Mouse (Mus musculus) spleen, adult 18-20 months (tissue): ENCODE data around the gene Klf1.
"Not testable (repeated sequence)": the region's sequence is repeated elsewhere in the genome, so short reads cannot be mapped to it uniquely, and the experiment has no call there.

ENCODE experiments used
- DNase-seq, 2 experiments: peaks; one replicate each; pipeline ENCODE4 v3.0.0; 2022; ENCODE audit warnings: mixed read lengths in 2 of 2

Klf1 gene

DNA sequence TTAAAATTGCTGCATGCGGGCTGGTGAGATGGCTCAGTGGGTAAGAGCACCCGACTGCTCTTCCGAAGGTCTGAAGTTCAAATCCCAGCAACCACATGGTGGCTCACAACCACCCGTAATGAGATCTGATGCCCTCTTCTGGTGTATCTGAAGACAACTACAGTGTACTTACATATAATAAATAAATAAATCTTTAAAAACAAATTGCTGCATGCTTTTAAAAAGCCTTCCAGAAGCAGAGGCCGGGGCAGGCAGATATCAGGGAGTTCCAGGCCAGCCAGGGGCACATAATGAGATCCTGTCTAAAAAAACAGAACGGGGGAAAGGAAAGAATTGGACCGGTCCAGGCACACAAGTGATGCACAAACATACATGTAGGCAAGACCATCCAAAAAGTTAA is 6.3 kb downstream of the Klf1 start:
- not testable (repeated sequence) for DNase-seq

DNA sequence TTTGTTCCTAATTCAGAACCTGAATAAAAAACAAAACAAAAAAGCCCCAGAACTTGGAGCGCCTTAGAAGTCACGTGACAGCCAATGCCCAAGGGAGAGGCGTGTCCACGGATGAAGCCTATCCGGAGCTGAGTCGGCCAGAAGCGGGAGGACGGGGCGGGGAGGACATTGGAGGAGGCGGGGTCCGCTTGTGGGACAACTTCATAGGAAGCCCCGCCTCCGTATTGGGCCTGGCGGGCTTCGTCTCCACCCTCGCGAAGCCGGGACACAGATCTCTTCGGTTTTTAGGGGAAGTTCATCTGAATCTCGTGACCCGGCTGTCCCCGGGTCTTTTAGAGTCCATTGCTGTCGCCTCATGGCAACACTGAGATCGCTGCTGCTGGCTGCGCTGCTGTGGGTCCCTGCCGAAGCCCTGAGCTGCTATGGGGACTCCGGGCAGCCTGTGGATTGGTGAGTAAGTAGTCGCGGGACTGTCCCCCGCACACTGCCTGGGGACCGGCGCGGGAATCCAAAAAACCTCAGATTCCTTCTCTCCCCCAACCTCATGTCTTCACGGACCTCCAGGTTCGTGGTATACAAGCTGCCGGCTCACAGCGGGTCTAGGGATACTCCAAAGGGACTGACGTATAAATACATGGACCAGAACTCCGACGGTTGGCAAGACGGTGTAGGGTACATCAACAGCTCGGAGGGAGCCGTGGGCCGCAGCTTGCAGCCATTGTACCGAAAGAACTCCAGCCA is 6.9 kb downstream of the Klf1 start, which contains the start of gene Dnase2a:
Gene Dnase2a (plus strand): TSS at position 140 of the 741 bp plus-strand sequence.
- DNase-seq = peak; percentile 95 to 97

DNA sequence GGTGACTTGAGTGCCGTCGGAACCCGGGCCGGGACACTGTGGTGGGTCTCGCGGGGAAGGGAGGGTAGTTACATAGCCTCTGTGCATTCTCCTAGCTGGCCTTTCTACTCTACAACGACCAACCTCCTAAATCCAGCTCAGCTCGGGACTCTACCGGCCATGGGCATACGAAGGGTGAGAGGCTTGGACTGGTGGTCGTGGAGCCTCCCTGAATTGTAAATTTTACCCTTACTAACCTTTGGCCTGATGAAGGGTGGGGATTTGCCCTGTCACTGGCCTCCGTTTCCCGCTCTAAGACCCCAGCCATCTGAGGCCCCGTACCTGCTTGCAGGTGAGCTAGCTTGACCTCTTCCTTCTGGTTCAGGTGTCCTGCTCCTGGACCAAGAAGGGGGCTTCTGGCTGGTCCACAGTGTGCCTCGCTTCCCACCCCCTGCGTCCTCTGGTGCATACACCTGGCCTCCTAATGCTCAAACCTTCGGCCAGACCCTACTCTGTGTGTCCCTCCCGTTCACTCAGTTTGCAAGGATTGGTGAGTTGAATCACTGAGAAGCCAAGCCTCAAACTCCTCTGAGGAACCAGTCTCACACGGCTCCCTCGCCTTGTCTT is 7.5 kb downstream of the Klf1 start:
- DNase-seq = no peak

DNA sequence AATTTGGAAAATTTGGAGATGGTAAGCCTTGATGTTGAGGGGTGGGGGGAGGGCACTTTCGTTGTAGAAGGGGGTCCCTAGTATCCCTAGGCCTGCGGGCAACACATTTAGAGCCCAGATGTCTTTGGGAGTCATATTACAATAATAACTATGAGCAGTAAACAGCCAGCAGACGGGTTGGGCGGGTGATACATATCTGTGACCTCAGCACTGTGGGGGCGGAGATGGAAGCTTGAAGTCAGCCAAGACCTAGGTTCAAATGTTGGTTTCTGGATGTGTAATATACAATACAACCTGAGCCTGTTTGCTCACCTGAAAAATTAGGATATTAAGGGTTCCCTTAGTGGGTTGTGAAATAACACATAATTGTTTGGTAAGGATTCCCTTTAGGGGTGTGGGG is 8.2 kb downstream of the Klf1 start:
- DNase-seq = no peak

DNA sequence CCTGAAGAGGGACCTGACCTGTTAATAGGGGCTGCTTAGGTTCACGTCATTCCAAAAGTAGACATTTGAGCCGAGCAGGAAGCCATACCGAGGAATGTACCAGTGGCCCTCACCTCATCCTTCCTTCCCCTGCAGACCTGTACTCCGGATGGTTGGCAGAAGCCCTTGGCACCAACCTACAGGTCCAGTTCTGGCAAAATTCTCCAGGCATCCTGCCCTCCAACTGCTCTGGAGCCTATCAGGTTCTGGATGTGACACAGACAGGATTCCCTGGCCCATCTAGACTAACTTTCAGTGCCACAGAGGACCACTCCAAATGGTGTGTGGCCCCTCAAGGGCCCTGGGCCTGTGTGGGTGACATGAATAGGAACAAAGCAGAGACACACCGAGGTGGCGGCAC is 8.8 kb downstream of the Klf1 start:
- DNase-seq = no peak

DNA sequence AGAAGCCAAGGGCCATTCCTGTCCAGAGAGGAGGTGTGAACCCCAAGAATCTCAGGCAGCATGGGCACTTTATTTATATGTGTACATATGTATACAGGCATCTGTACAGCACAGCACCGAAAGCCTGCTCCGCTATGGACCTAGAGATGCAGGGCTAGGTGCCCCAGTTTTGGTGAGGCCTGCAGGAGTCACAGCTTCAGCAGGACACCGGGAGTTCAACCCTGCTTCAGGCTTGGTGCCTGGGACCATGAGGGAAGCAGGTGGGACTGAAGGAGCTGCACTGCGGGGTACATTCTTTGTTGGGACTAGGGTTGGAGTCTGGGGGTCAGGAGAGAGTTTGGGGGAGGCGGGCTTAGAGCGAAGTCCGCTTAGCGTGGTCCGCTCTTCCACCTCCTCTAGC is 10.1 kb downstream of the Klf1 start:
- no peak for DNase-seq

DNA sequence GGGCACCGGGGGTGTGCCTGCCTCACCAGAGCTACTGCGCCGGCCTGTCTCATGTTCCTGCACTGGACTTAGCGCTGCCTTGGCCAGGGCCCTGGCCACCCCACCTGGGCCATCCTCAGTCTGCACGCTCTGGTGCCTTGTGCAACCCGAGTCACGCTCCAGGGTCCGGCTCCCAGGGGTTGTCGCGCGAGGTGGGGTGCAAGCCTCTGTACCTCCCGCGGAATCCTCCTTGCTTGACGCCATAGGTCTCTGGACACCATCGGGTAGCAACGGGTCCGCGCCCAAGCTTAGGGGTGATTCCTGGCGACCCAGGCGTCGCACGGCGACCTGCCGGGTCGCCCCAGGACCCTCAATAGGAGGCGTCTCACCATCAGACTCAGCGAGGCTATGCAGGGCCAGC is 10.7 kb downstream of the Klf1 start:
- DNase-seq = no peak

DNA sequence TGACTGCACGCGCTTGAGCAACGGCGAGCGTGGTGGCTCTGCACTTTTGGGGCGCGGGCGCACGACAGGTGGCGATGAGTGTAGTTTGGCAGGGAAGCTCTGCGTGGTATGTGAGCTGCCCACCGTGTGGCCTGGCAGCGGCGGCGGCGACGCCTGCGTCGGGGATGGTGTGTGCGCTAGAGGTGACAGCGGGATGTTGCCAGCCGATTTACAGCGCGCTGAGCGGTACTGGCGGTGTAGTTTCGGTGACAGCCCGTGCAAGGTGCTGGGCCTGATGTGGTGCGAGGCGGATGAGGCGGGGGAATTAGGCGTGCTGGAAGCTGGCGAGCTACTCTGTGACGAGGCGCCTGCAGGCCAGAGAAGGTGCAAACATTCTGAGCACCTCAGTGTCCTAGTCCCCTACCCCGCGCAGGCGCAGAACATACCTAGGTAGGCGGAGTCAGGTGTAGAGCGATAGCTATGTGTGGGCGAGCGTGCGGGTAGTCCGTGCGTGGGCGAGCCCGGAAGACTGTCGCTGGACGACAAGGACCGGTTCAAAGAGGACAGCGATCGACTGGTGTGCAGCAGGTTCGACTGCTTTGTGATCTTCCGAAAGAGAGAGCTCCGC is 11.3 kb downstream of the Klf1 start:
- DNase-seq = peak; percentile 84 to 85

DNA sequence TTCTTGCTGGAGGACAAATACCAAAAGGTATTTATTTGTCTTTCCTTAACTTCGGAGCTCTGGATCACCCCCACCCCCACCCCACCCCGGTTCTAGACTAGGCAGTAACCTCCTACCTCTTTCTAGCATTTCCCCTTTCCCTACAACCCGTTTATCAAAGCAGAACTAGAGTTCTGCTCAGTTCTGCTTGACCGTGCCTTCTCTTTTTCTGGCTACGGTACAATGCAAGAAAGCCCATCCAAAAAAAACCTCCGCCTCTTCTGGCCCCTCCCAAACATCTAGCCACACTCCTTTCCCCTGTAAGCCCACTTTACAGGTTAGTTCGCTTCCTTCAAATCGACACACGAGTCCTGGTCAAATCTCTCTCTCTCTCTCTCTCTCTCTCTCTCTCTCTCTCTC is 11.8 kb downstream of the Klf1 start:
- DNase-seq = peak in 1 of 2 experiments; percentile 33

DNA sequence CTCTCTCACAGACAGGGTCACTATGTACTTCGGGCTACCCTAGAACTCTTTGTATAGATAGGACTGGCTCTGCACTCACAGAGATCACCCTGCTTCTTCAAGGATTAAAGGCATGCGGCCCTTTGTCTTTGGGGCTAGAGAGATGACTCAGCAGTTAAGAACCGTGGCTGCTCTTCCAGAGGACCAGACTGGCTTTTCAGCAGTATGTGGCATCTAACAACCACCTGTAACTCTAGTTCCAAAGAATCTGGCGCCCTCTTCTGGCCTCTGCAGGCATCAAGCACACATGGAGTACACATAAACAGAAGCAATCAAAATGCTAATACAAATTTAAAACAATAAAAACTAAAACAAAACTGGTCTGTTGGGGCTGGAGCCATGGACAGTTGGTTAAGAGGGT is 12.2 kb downstream of the Klf1 start:
- peak in 1 of 2 experiments; percentile 54 for DNase-seq

DNA sequence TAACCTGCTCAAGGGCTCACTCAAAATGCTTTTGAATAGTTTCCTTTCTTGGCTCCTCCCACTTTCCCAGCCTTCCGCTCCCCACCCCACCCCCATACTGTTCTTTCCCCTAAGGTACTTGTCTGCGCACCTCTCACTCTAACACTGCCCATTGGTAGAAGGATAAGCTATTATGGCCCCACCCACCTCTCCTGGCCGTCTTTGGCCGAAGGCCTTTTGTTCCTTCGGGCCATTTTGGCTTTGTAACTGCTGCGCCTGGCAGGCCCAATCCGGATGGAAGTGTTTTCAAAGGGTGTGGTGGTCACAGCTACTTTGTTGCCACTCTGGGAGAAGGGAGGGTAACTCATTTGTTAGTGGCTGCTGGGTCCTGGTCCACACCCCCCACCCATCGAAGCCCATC is 13.5 kb downstream of the Klf1 start:
- no peak for DNase-seq

DNA sequence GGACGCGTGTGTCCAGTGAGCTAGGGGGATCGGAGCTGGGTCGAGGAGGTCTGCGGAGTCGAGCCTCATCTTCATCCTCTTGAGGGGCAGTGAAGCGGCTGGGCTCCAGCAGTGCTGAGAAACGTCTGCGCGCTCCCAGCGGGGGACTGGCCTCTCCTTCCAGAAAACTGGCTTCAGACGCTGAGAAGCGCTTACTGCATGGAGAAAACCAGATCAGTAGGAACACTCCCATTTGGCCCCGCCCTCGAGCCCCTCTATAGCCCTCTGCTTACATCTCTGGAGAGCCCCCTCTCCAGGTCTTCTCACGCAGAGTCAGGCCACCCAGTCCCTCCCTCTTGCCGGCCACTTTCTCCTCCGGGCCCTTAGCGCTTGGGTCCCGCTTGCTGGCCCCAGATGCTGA is 16.1 kb downstream of the Klf1 start:
- DNase-seq = no peak

DNA sequence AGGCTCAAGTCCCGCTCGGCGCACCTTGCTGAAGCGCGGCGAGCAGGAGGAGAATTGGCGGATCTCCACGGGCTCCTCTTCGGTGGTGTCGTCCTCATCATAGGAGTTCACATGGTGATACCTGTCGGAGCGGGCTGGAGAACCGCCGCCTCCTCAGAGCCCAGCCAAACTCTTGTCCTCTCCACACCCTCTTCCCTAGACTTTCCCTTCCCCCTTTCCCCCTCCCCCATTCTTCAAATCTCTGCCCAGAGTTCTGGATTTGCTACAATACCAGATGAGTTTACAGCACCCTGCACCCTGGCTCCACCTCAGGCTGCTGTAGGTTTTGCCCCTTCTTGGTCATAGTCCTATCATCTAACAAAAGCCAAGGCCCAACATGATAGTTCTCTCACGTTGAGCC is 16.9 kb downstream of the Klf1 start:
- no peak for DNase-seq

DNA sequence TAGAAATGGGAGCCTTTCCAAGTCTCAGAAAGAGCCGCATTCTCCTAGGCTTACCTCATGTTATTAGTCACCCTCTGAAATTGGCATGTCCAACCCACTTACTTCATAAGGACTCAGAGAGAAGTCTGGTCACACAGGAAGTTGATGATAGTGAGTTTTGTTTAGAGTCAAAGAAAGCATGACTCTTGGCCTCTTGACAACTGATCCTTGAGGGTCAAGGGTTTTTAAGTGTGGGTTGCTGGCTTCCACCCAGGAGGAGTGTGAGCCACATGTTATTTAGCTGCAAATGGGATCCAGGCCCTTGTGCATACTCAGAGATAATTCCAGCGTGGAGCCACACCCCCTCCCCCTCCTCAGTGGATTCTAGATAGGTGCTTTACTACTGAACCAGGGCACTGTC is 19.9 kb downstream of the Klf1 start:
- no peak for DNase-seq

DNA sequence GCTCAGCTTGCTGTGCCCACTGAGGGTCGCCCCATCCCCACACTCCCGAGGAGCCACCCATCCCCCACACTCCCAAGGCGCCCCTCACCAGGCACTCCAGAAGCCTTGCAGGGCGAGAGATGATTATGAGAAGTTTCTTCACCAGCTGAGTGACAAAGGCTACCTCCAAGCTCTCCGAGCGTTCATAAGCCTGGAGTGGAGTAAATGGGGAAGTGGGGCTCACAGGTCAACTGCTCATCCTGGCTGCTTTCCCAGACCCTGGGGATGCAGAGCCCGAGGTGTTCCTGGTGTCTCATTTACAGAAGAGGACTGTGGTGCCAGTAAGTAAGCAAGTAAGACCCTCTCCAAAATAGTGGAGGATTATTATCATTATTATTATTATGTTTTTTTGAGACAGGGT is 23.8 kb downstream of the Klf1 start:
- DNase-seq = no peak

DNA sequence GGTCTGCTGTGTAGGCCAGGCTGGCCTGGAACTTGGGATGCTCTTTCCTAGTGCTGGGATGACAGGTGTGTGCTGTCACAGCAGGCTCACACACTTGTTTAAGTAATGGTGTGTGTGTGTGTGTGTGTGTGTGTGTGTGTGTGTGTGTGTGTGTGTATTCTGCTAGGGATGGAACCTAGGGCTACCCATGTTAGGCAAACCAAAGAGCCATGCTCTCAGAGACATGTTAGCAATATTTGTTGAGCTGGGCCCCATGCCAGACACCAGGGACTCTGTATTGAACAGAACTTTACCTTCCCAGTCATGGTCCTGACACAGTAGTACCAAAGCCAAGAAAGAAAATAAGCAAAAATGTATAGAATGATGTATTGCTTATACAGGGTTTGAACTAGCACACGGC is 25.8 kb downstream of the Klf1 start:
- DNase-seq = no peak

DNA sequence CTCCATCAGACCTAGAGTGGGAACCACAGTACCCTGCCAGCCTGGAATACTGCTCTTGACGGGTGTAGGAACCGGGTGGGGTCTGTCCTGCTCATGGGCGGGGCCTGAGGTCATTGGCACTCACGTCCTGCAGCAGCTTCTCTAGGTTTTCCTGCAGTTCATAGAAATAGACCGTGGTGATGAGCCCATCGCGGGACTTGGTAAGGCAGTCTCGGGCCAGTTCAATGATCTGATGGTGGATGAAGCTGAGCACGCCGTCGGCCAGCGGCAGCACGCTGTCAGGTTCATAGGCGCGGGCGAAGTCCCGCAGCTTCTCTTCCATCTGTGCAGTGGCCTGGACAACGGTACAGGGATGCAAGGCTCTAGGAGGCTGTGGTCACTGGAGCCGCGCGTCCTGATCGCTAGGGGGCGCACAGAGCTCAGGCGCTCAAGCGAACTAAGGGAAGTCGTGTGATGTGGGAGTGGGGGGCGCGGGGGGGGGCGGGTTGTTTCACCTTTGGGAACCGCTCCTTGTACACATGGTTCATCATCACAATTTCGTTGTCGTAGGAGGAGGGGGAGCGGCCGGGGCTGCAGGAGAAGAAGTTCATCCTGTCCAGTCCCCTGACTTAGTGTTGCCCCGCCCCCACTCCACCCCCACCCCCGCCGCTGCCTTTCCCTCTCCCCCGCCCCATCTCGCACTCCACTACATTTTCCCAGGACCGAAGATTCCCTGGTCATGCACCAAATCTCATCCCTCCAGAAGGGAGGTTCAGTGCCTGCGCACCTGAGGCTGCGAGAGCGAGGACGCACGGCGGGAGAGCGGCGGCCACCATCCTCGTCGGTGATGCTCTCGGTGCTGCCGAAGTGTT is 27.0 kb downstream of the Klf1 start:
- DNase-seq = peak in 1 of 2 experiments; percentile 68

DNA sequence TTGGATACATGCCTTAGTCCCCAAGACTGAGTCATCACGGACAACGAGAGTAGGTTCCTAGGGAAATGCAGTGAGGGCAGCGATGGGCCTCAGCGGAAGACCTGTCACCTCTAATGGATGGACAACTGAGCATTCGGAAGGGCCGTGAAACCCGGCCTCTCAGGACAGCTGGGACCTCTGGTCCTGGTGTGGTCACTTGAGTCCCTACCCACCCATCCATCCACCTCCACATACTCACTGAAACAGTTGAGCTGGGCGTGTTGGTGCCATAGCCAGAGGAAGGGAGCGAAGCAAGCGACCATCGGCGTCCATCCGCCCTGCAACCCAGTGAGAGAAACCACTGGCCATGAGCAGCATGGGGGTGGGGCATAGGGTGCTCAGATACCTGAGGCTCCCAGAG is 28.9 kb downstream of the Klf1 start:
- DNase-seq = no peak

DNA sequence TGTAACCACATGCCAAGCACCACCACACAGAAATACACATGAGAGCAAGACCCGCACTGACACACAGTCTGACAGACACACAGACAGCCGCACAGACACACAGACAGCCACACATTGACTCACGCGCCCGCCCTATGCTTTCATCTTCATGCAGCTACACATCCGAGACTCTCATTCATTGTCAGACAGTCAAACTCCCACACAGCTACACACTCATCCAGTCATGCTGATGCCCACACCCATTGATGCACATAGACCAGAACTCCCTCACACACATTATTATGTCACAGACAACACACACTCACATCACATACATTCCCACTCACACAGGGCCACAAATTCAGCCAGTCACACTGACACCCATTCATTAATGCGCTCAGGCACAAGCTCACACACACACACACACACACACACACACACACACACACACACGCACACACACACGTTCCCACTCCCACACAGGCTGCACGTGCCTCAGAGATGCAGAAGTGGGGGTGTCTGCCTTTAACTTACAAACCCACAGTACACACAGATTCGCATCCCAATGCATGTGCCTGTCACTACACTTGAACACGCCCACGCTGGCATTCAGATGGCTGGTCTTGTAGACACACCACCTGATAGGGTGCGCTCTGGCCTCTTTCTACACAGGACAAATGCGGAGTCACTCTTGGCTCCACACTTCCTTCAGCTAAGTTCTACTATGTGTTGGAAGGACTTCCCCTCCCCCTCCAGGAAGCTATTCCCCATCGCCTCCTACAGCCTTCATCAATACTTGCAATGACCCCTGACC is 32.2 kb downstream of the Klf1 start:
- DNase-seq = no peak

DNA sequence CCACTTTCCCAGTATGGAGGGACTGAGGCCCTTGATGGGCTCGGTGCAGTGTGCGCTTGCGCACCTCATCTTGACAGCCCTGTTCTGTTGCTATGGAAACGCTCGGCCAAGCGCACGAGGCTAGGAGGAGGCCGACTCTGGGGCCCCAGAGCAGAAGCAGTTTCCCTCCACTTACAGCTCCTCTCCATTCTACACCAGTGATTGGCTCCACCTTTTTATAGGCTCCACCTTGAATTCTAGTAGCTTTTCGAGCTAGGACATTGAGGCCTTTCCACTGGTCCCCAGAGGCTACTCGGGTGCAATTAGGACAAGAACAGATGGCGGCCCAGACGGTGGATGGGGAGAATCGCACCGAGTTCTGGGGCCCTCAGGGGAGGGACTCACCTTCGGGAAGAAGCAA is 33.1 kb downstream of the Klf1 start:
- no peak for DNase-seq

DNA sequence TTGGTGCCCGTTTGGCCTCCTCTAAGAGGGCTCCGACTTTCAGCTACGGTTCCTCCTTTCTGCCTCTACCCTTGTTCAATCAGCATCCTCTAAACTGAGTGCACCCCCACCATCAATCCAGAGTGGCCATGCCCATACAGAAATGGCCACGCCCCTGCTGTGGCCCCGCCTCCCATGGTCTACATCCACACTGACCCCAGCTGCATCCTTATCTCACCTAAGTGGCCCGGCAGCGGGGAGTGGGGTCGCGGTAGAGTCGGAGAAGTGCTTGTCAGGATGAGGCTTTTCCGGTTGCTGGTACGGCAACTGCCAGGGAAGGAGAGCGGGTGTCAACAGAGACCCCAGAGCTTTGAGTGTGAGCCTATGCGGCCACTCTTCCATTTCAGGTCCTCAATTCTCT is 33.8 kb downstream of the Klf1 start:
- no peak for DNase-seq
